Mouse (Mus musculus) brain, embryonic 14.5 days (tissue): ENCODE results near the gene Nek8. TPM values are rescaled to one million over a fixed set of nuclear protein-coding genes. Genes with fewer than 3 reads are reported as not detected.

Source experiments
- DNase-seq: peaks from one replicate; pipeline ENCODE4 v3.0.0-alpha.2; 2011; ENCODE audit warnings: low read depth
- CTCF ChIP-seq: fragments of 200-500 bp; IDR thresholded peaks from 2 replicates; pipeline ENCODE4 v1.5.1; 2012; ENCODE audit warnings: inconsistent platforms, mild to moderate bottlenecking, moderate library complexity, borderline replicate concordance; ENCODE audit not compliant: insufficient read depth, insufficient read length; ENCODE audit errors: extremely low read depth
- POLR2A ChIP-seq: fragments of 200-500 bp; IDR thresholded peaks from 2 replicates; pipeline ENCODE4 v1.6.1; 2012; ENCODE audit warnings: mild to moderate bottlenecking, inconsistent platforms, borderline replicate concordance; ENCODE audit not compliant: poor library complexity, insufficient read depth, insufficient read length, severe bottlenecking; ENCODE audit errors: extremely low read depth
- polyA plus RNA-seq: library from polyadenylated mRNA; depleted of rRNA; stranded (reverse); fragments of >200 nt; gene quantifications from 2 replicates; pipeline ENCODE4 v1.2.3, GENCODE M21; 2012

Nek8 gene
- polyA plus RNA-seq, 1 experiment, result 8.1 TPM

- TF ChIP-seq CTCF (no peak), POLR2A (no peak)
- no peak for DNase-seq
Observed at GRCm38 (mm10) chr11:78163045-78163444, 13.4 kb downstream of the Nek8 start.

GRCm38 (mm10) chr11:78162504-78162903 lies 14.0 kb downstream of the Nek8 start:
- DNase-seq, result peak; percentile 77
- TF ChIP-seq CTCF, result no peak
- no peak for TF ChIP-seq POLR2A

GRCm38 (mm10) chr11:78161968-78162367 lies 14.5 kb downstream of the Nek8 start:
- DNase-seq, result peak; percentile 35
- TF ChIP-seq CTCF (no peak), POLR2A (no peak)

GRCm38 (mm10) chr11:78161169-78161568 lies 15.3 kb downstream of the Nek8 start:
- no peak for DNase-seq
- TF ChIP-seq CTCF (no peak), POLR2A (no peak)

GRCm38 (mm10) chr11:78160675-78161074 lies 15.8 kb downstream of the Nek8 start:
- TF ChIP-seq POLR2A (no peak), CTCF (no peak)
- DNase-seq, result no peak

- TF ChIP-seq CTCF (no peak), POLR2A (no peak)
Observed at GRCm38 (mm10) chr11:78160171-78160570, 16.3 kb downstream of the Nek8 start.

GRCm38 (mm10) chr11:78159557-78159956 lies 16.9 kb downstream of the Nek8 start:
- DNase-seq, result no peak

More at GRCm38 (mm10) chr11:78160171-78160570, 16.3 kb downstream of the Nek8 start:
- no peak for DNase-seq

GRCm38 (mm10) chr11:78159096-78159495 lies 17.4 kb downstream of the Nek8 start:
- peak; percentile 93 for DNase-seq
- TF ChIP-seq POLR2A (no peak), CTCF (peak; percentile 92)

More at GRCm38 (mm10) chr11:78159557-78159956, 16.9 kb downstream of the Nek8 start:
- TF ChIP-seq CTCF (no peak), POLR2A (no peak)

- DNase-seq, result no peak
- TF ChIP-seq CTCF, result no peak
- TF ChIP-seq POLR2A, result no peak
Observed at GRCm38 (mm10) chr11:78156156-78156699, 20.2 kb downstream of the Nek8 start.

- no peak for DNase-seq
- TF ChIP-seq CTCF, result no peak
- no peak for TF ChIP-seq POLR2A
Observed at GRCm38 (mm10) chr11:78155674-78156073, 20.8 kb downstream of the Nek8 start.

GRCm38 (mm10) chr11:78153778-78154177 lies 22.7 kb downstream of the Nek8 start:
- DNase-seq, result peak; percentile 62
- TF ChIP-seq CTCF, result no peak
- no peak for TF ChIP-seq POLR2A
